Mouse (Mus musculus) lung, postnatal 0 days (tissue): ENCODE results near the gene Gpr182.

Source experiments
- CTCF ChIP-seq: IDR thresholded peaks from 2 replicates; pipeline ENCODE4 v1.5.1; 2016; ENCODE audit warnings: antibody characterized with exemption, mild to moderate bottlenecking
- EP300 ChIP-seq: IDR thresholded peaks from 2 replicates; pipeline ENCODE4 v1.6.1; 2016; ENCODE audit warnings: antibody characterized with exemption, mild to moderate bottlenecking, control low read depth

- TF ChIP-seq CTCF = no peak
- TF ChIP-seq EP300 = peak; percentile 78
These were observed 2.5 kb downstream of the Gpr182 start for GRCm38 (mm10) chr10:127748847-127749612.
